13 mouse cellular contexts compared by ENCODE assay signal in the genomic region with DNA sequence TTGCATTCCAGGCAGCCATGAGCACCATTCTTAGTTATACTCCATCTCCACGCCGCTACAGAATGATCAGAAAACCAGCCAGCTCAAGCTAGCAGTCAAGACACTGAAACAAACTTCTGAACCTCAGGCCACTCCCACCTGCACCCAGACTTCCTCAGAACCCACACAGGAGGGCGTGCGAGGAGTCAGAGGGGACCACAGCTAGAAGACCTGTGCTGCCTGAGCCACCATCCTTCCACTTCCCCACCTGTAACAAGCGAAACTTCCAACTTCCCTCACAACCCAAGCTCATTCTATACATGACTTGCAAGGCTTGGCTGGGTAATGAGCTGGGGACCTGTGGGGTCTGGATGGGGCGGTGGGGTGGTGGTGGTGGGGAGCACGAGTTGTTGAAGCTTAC. TPM values are rescaled to one million over a fixed set of nuclear protein-coding genes. Genes with fewer than 3 reads are reported as not detected.
DNase-seq lines count a peak whose midpoint lies in the region; ATAC-seq and TF ChIP-seq lines count a peak whose summit lies in the region.
"Had no signal": no experiment of that assay in that cellular context is flagged by ENCODE, and none has a peak within 500 bp of the region (broad histone marks: within the 10 kb centered on the region; RNA-seq: fewer than 3 reads in every experiment).

No protein-coding gene starts in this region.

- no peaks in the 10 kb centered on the region for H3K9me3 ChIP-seq in heart, postnatal 0 days (replicated peaks; ENCODE audit: control insufficient read depth, low read length)
- H3K9me3 ChIP-seq: forebrain, embryonic 13.5 days had no signal

- no peak overlapping the region for H3K9ac ChIP-seq in heart, postnatal 0 days (replicated peaks; ENCODE audit: low read depth, low read length)
- H3K9ac ChIP-seq: forebrain, embryonic 13.5 days had no signal

- peaks cover 26% of the 10 kb centered on the region; the same call in 1 of the 2 replicates for H3K4me1 ChIP-seq in heart, postnatal 0 days (ENCODE audit: control insufficient read depth, insufficient read depth)
- H3K4me1 ChIP-seq in bone marrow macrophage, adult 2 months (ENCODE audit: control insufficient read depth, insufficient read depth, low read length), result peaks cover 70% of the 10 kb centered on the region

- no peak overlapping the region for H3K4me3 ChIP-seq in heart, postnatal 0 days (ENCODE audit: low read depth, low read length)
- no peak overlapping the region; the same call in 1 of the 2 replicates for H3K4me3 ChIP-seq in bone marrow macrophage, adult 2 months (ENCODE audit: insufficient read depth, low read length)
- H3K4me3 ChIP-seq: forebrain, embryonic 13.5 days; left cerebral cortex, adult 2 months had no signal

- no peak for TF ChIP-seq EP300 in heart, postnatal 0 days (IDR thresholded peaks at IDR 0.05; ENCODE audit: low read depth)

- ATAC-seq in heart, postnatal 0 days (ENCODE audit: insufficient read depth, low read depth), result no peak
- ATAC-seq in megakaryocyte progenitor cell, adult 5-6 weeks (replicated peaks; ENCODE audit: poor library complexity), result peak; percentile 14
- ATAC-seq: forebrain, embryonic 13.5 days; hindbrain, embryonic 16.5 days; midbrain, embryonic 16.5 days had no signal

- no peak for TF ChIP-seq POLR2A in bone marrow macrophage, adult 2 months (IDR thresholded peaks at IDR 0.05; ENCODE audit: borderline replicate concordance, low read depth, low read length)

- H3K27me3 ChIP-seq in heart, postnatal 0 days (ENCODE audit: control insufficient read depth, insufficient read depth, low read length), result no peaks in the 10 kb centered on the region
- H3K27me3 ChIP-seq: forebrain, embryonic 13.5 days had no signal

- 0 out of 2 replicates have a peak overlapping the region, but pooled peaks have one; percentile 3 for H3K27ac ChIP-seq in heart, postnatal 0 days (ENCODE audit: low read depth)
- H3K27ac ChIP-seq in bone marrow macrophage, adult 2 months (ENCODE audit: insufficient read depth, low read depth, low read length), result peak overlapping the region; percentile 98
- H3K27ac ChIP-seq: forebrain, embryonic 13.5 days; left cerebral cortex, adult 2 months had no signal

- H3K36me3 ChIP-seq in heart, postnatal 0 days (replicated peaks; ENCODE audit: control insufficient read depth, insufficient read depth, low read length), result peaks cover 37% of the 10 kb centered on the region

- intact Hi-C loops in heart, postnatal 10 days (cut with DNase I), result no loop called here

- no peak overlapping the region for H3K4me2 ChIP-seq in heart, postnatal 0 days (ENCODE audit: low read depth, low read length)
- H3K4me2 ChIP-seq: forebrain, embryonic 13.5 days had no signal

- WGBS in heart, postnatal 0 days, result 83% methylated on average over 7 of the region's 7 CpGs

- no peak for TF ChIP-seq CTCF in heart, postnatal 0 days (IDR thresholded peaks at IDR 0.05; ENCODE audit: low read depth)
- TF ChIP-seq CTCF in bone marrow macrophage, adult 2 months (IDR thresholded peaks at IDR 0.05; ENCODE audit: low read depth, low read length), result no peak

- DNase-seq in heart, postnatal 0 days (ENCODE audit: low spot score), result no peak
- DNase-seq in heart, postnatal 10 days, result no peak
- peak; percentile 69 to 77 for DNase-seq in B cell, adult 2 months
- no peak for DNase-seq in yolk sac, embryonic 10.5 days (ENCODE audit: low spot score)
- DNase-seq in gastrocnemius, postnatal 25 days, result no peak
- DNase-seq in right cerebral cortex, postnatal 14 days, result no peak
- DNase-seq: right cerebral cortex, postnatal 4 days had no signal

RNA-seq across cellular contexts. Expression of gene Sh3gl1, which starts 3.6 kb away (rescaled TPM):
- total RNA-seq in heart, postnatal 0 days (2014; rRNA removed; ENCODE audit: low replicate concordance), result 45.8 and 61.1 TPM in 2 replicates
- 43.5 and 49.5 TPM in 2 replicates for polyA plus RNA-seq in heart, postnatal 0 days (2015; fragmentation: Nextera tagmentation; extraction: Ambion mirVana)
- 10 to 100 TPM; 32.0 to 33.9 TPM for total RNA-seq in heart, postnatal 10 days (2021)
- polyA plus RNA-seq in bone marrow macrophage, adult 2 months (2012; ENCODE audit: insufficient read depth, insufficient read length, missing spikeins), result 98.2 and 99.0 TPM in 2 replicates
- 19.1 TPM in 2 replicates for total RNA-seq in megakaryocyte progenitor cell, adult 5-6 weeks (2015)
- total RNA-seq in megakaryocyte progenitor cell, adult 5-6 weeks (2017), result 22.1 and 25.0 TPM in 2 replicates
- 10 to 100 TPM; 10.8 to 12.4 TPM for total RNA-seq in gastrocnemius, postnatal 25 days (2021)

RNA-seq across cellular contexts. Expression of gene Chaf1a, which starts 7.4 kb away (rescaled TPM):
- 2.8 and 8.3 TPM in 2 replicates for total RNA-seq in heart, postnatal 0 days (2014; rRNA removed; ENCODE audit: low replicate concordance)
- 2.9 and 3.0 TPM in 2 replicates for polyA plus RNA-seq in heart, postnatal 0 days (2015; fragmentation: Nextera tagmentation; extraction: Ambion mirVana)
- 1 to 10 TPM; 5.2 to 6.3 TPM for total RNA-seq in heart, postnatal 10 days (2021)
- 11.5 and 14.1 TPM in 2 replicates for polyA plus RNA-seq in bone marrow macrophage, adult 2 months (2012; ENCODE audit: insufficient read depth, insufficient read length, missing spikeins)
- total RNA-seq in megakaryocyte progenitor cell, adult 5-6 weeks (2015), result 15.5 and 16.7 TPM in 2 replicates
- total RNA-seq in megakaryocyte progenitor cell, adult 5-6 weeks (2017), result 32.3 and 33.9 TPM in 2 replicates
- 1 to 10 TPM in 1 of 2 experiments, under 1 TPM in 1; 0.79 to 1.3 TPM for total RNA-seq in gastrocnemius, postnatal 25 days (2021)

RNA-seq across cellular contexts. Expression of gene Mpnd, which starts 27.3 kb away (rescaled TPM):
- total RNA-seq in heart, postnatal 0 days (2014; rRNA removed; ENCODE audit: low replicate concordance), result 100 and 114 TPM in 2 replicates
- polyA plus RNA-seq in heart, postnatal 0 days (2015; fragmentation: Nextera tagmentation; extraction: Ambion mirVana), result 42.5 and 42.9 TPM in 2 replicates
- 10 to 100 TPM; 47.4 to 50.1 TPM for total RNA-seq in heart, postnatal 10 days (2021)
- 41.5 and 52.8 TPM in 2 replicates for polyA plus RNA-seq in bone marrow macrophage, adult 2 months (2012; ENCODE audit: insufficient read depth, insufficient read length, missing spikeins)
- total RNA-seq in megakaryocyte progenitor cell, adult 5-6 weeks (2015), result 9.2 and 17.4 TPM in 2 replicates
- 76.6 and 92.5 TPM in 2 replicates for total RNA-seq in megakaryocyte progenitor cell, adult 5-6 weeks (2017)
- total RNA-seq in gastrocnemius, postnatal 25 days (2021), result 10 to 100 TPM; 43.3 to 44.4 TPM

RNA-seq across cellular contexts. Expression of gene Stap2, which starts 27.4 kb away (rescaled TPM):
- total RNA-seq in heart, postnatal 0 days (2014; rRNA removed; ENCODE audit: low replicate concordance), result 14.3 and 23.7 TPM in 2 replicates
- 16.0 and 17.2 TPM in 2 replicates for polyA plus RNA-seq in heart, postnatal 0 days (2015; fragmentation: Nextera tagmentation; extraction: Ambion mirVana)
- total RNA-seq in heart, postnatal 10 days (2021), result 10 to 100 TPM; 17.8 to 18.8 TPM
- polyA plus RNA-seq in bone marrow macrophage, adult 2 months (2012; ENCODE audit: insufficient read depth, insufficient read length, missing spikeins), result 0.98 and 1.5 TPM in 2 replicates
- 0.32 TPM in 1 of 2 replicates, not detected in the other for total RNA-seq in megakaryocyte progenitor cell, adult 5-6 weeks (2015)
- not detected in 2 replicates for total RNA-seq in megakaryocyte progenitor cell, adult 5-6 weeks (2017)
- total RNA-seq in gastrocnemius, postnatal 25 days (2021), result 1 to 10 TPM; 2.6 to 4.9 TPM

RNA-seq across cellular contexts. Expression of gene Ubxn6, which starts 42.0 kb away (rescaled TPM):
- total RNA-seq in heart, postnatal 0 days (2014; rRNA removed; ENCODE audit: low replicate concordance), result 67.5 and 68.1 TPM in 2 replicates
- 56.2 and 58.2 TPM in 2 replicates for polyA plus RNA-seq in heart, postnatal 0 days (2015; fragmentation: Nextera tagmentation; extraction: Ambion mirVana)
- total RNA-seq in heart, postnatal 10 days (2021), result 10 to 100 TPM; 50.9 to 57.4 TPM
- polyA plus RNA-seq in bone marrow macrophage, adult 2 months (2012; ENCODE audit: insufficient read depth, insufficient read length, missing spikeins), result 55.7 and 67.6 TPM in 2 replicates
- 13.6 and 13.7 TPM in 2 replicates for total RNA-seq in megakaryocyte progenitor cell, adult 5-6 weeks (2015)
- 17.4 and 19.9 TPM in 2 replicates for total RNA-seq in megakaryocyte progenitor cell, adult 5-6 weeks (2017)
- 10 to 100 TPM; 42.7 to 46.1 TPM for total RNA-seq in gastrocnemius, postnatal 25 days (2021)

Comparison
In these comparisons a context has a peak if more than half of its experiments do, and no peak if none do; other contexts are left out.
1. DNase-seq: peak in B cell, adult 2 months (2 of 2); none in heart, postnatal 0 days (single experiment), heart, postnatal 10 days (0 of 2), yolk sac, embryonic 10.5 days (single experiment), gastrocnemius, postnatal 25 days (single experiment) and right cerebral cortex, postnatal 14 days (single experiment).